Mouse (Mus musculus): ENCODE measurements around the gene Diras2.

DNA sequence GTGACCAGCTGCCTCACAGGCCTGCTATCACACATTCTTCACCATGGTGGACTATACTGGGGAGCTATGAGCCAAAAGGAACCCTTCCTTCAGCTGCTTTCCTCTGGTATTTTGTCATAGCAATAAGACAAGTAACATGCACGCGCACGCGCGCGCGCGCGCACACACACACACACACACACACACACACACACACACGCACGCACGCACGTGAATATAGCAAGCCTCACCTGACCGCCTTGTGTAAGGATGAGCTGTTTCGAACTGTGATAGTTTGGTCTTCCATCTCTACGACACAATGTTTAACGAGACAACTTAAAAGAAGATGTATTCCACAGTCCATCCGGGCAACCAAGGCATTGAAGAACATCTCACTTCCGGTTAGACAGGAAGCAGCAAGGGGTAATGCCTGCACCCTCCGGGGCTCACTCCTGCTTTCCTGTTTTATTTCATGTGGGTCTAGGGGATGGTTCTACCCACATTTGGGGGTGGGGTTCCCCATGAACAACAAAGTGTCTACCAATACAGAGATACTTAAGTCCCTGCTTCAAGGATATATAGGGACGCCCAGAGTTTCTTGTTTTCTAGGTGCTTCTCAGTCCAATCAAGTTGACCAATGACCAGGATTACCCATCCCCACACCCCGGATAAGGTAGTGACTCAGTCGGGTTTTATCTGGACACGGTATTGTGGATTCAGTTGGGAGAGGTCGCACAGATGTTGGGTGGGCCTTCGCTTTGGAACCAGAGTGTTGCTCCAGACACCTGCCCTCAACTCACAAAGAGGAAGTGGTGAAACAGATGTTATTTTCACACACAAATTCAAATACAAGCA is 6.9 kb upstream of the Diras2 start:
- TF ChIP-seq TCF12 (IDR thresholded peaks at IDR 0.05; ENCODE audit: insufficient read depth, poor library complexity, severe bottlenecking), result no peak
- TF ChIP-seq USF1 (IDR thresholded peaks at IDR 0.05; ENCODE audit: low read depth), result no peak
- TF ChIP-seq POLR2AphosphoS2 (IDR thresholded peaks at IDR 0.05; ENCODE audit: insufficient read length, low read depth), result no peak

All from myocyte (in vitro differentiated cells).